Mouse (Mus musculus) limb, embryonic 11.5 days (tissue): ENCODE results near the gene Adamts13. TPM values are rescaled to one million over a fixed set of nuclear protein-coding genes. Genes with fewer than 3 reads are reported as not detected.

ENCODE experiments used
- ATAC-seq: fragments of 200-750 bp; cut with Nextera tagmentation; 2 replicates; pipeline ENCODE4 v1.8.0; 2017; ENCODE audit warnings: low read depth; ENCODE audit not compliant: insufficient number of reproducible peaks, low FRiP score, low TSS enrichment
- DNase-seq: peaks from one replicate; pipeline ENCODE4 v3.0.0-alpha.2; 2015; ENCODE audit warnings: low spot score
- H3K27ac ChIP-seq: fragments of 300-500 bp; sonication (generic); replicated peaks from 2 replicates; pipeline ENCODE4 v1.5.1; 2014; ENCODE audit warnings: low read depth, mild to moderate bottlenecking, low read length
- H3K27me3 ChIP-seq: fragments of 300-500 bp; sonication (generic); 2 replicates; pipeline ENCODE4 v1.6.1; 2014; ENCODE audit warnings: mild to moderate bottlenecking, low read length, mixed read lengths; ENCODE audit not compliant: control insufficient read depth, insufficient read depth
- H3K36me3 ChIP-seq: fragments of 300-500 bp; sonication (generic); 2 replicates; pipeline ENCODE4 v1.6.1; 2014; ENCODE audit warnings: mild to moderate bottlenecking, low read length, moderate library complexity, mixed read lengths; ENCODE audit not compliant: control insufficient read depth, insufficient read depth
- H3K4me1 ChIP-seq: fragments of 300-500 bp; sonication (generic); 2 replicates; pipeline ENCODE4 v1.6.1; 2014; ENCODE audit warnings: low read length, mixed read lengths; ENCODE audit not compliant: control insufficient read depth, insufficient read depth
- H3K4me2 ChIP-seq: fragments of 300-500 bp; sonication (generic); 2 replicates; pipeline ENCODE4 v1.6.1; 2014; ENCODE audit warnings: low read depth, mild to moderate bottlenecking, moderate library complexity; ENCODE audit not compliant: severe bottlenecking
- H3K4me3 ChIP-seq: fragments of 300-500 bp; sonication (generic); 2 replicates; pipeline ENCODE4 v1.5.1; 2014; ENCODE audit warnings: low read depth, low read length
- H3K9ac ChIP-seq: fragments of 300-500 bp; sonication (generic); 2 replicates; pipeline ENCODE4 v1.6.1; 2014; ENCODE audit warnings: mild to moderate bottlenecking, low read length
- H3K9me3 ChIP-seq: fragments of 300-500 bp; sonication (generic); 2 replicates; pipeline ENCODE4 v1.6.1; 2016; ENCODE audit warnings: low read length; ENCODE audit not compliant: control insufficient read depth
- WGBS: fragments of 180-500 bp; shearing (Covaris S2); extraction: QIAGEN DNeasy Blood & Tissue Kit; methylation state at CpG from one replicate; pipeline ENCODE4 v1.1.7; 2014; 5-methylcytosine and 5-hydroxymethylcytosine counted together
- polyA plus RNA-seq: library from polyadenylated mRNA; unstranded; fragments of >200 nt; fragmentation: Nextera tagmentation; extraction: Ambion mirVana; gene quantifications from 2 replicates; pipeline ENCODE4 v1.2.1, GENCODE M21; 2014

Gene Adamts13
- polyA plus RNA-seq, 1 experiment from 2014 or later: 0.05 TPM

GRCm38 (mm10) chr2:26993936-26994335 lies 20.7 kb downstream of the Adamts13 start:
- Histone ChIP-seq H3K4me1 (no peaks in the 10 kb centered on the region), H3K4me3 (no peak overlapping the region), H3K27ac (no peak overlapping the region), H3K4me2 (no peak overlapping the region), H3K9ac (no peak overlapping the region), H3K27me3 (no peaks in the 10 kb centered on the region), H3K9me3 (no peaks in the 10 kb centered on the region), H3K36me3 (no peaks in the 10 kb centered on the region)
- ATAC-seq: no peak
- no peak for DNase-seq
- 79% methylated on average over 3 of the region's 3 CpGs for WGBS

DNA sequence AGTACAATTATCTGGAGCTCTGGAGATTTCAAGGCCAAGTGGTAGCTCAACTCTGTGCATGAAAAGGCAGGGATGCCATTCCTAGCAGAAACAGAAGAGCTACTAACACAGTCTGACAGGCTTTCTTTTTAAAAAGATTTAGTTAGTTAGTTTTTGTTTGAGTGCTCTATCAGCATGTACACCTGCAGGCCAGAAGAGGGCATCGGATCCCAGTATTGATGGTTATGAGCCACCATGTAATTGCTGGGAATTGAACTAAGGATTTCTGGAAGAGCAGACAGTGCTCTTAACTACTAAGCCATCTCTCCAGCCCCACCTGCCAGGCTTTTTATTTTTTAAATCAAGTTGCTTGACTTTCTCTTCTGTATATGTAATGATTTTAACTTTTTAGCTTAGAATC lies 24.3 kb downstream of the Adamts13 start:
- 86% methylated on average over 1 of the region's 1 CpGs for WGBS

GRCm38 (mm10) chr2:26997993-26998392 lies 24.8 kb downstream of the Adamts13 start:
- H3K27ac ChIP-seq: no peak overlapping the region
- H3K4me2 ChIP-seq: no peak overlapping the region
- ATAC-seq: no peak
- no peak overlapping the region for H3K9ac ChIP-seq
- H3K9me3 ChIP-seq: no peaks in the 10 kb centered on the region
- no peaks in the 10 kb centered on the region for H3K36me3 ChIP-seq
- no peak overlapping the region for H3K4me3 ChIP-seq
- 93% methylated on average over 6 of the region's 7 CpGs for WGBS
- no peak for DNase-seq
- no peaks in the 10 kb centered on the region for H3K4me1 ChIP-seq
- H3K27me3 ChIP-seq: no peaks in the 10 kb centered on the region

More for the DNA sequence above, 24.3 kb downstream of the Adamts13 start:
- Histone ChIP-seq H3K4me2 (no peak overlapping the region), H3K36me3 (no peaks in the 10 kb centered on the region), H3K4me3 (no peak overlapping the region), H3K9me3 (no peaks in the 10 kb centered on the region), H3K9ac (no peak overlapping the region), H3K27ac (no peak overlapping the region), H3K4me1 (no peaks in the 10 kb centered on the region), H3K27me3 (no peaks in the 10 kb centered on the region)
- ATAC-seq (no peak), DNase-seq (no peak)

DNA sequence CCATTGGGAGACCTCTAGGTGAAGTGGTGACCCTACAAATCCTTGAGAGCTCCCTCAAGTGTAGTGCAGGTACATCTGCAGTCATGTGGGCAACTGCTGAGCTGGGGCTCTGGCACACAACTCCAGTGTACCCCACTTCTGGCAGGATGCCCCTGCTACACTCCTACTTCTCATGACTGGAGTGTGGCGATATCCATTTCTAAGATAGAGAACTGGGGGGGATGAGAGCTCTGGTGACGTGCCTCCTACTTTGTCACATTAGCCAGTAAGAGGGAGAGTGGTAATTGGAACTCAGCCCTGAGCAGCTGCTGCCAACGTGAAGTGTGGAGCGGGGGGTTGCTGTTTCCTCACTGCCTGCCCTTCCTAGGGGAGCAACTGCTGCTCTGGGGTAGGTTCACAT lies 33.0 kb downstream of the Adamts13 start:
- H3K9ac ChIP-seq: no peak overlapping the region
- no peak overlapping the region for H3K4me3 ChIP-seq
- DNase-seq (no peak), ATAC-seq (no peak)
- H3K36me3 ChIP-seq: no peaks in the 10 kb centered on the region
- H3K27ac ChIP-seq: no peak overlapping the region
- H3K4me1 ChIP-seq: peaks cover 9% of the 10 kb centered on the region
- 66% methylated on average over 4 of the region's 4 CpGs for WGBS
- H3K27me3 ChIP-seq: no peaks in the 10 kb centered on the region
- no peaks in the 10 kb centered on the region for H3K9me3 ChIP-seq
- no peak overlapping the region for H3K4me2 ChIP-seq

GRCm38 (mm10) chr2:27007701-27008100 lies 34.5 kb downstream of the Adamts13 start:
- WGBS: 67% methylated on average over 7 of the region's 7 CpGs
- Histone ChIP-seq H3K4me3 (no peak overlapping the region), H3K9me3 (no peaks in the 10 kb centered on the region), H3K4me2 (no peak overlapping the region), H3K27ac (no peak overlapping the region), H3K9ac (no peak overlapping the region), H3K4me1 (peaks cover 9% of the 10 kb centered on the region), H3K27me3 (no peaks in the 10 kb centered on the region), H3K36me3 (no peaks in the 10 kb centered on the region)
- no peak for ATAC-seq
- no peak for DNase-seq

DNA sequence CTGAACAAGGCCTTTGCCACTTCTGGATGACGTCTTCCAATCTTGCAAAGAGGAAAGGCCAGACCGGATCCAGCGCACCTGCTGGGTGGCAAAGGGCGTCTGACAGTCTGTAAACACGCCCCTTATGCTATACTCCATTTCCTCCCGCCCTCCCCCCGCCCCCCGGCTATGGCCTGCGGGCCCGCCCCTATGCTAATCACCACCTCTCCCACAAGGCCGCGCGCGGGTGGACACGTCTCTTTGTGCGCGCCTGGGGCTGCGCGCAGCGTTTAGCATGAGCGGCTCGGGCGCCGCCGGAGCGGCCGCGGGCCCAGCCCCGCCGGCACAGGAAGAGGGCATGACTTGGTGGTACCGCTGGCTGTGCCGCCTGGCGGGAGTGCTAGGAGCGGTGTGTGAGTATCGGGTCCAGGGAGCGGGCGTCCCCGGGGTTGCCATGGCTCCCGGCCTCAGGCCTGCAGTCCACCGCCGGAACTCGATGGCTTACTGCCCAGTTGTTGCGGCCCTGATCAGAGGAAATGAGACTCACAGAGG lies 36.6 kb downstream of the Adamts13 start, which contains the start of gene Cacfd1:
Gene Cacfd1, plus strand, starts transcription at position 213 of the 531 bp plus-strand sequence.
- H3K36me3 ChIP-seq: peaks cover 11% of the 10 kb centered on the region

GRCm38 (mm10) chr2:27017802-27018201 lies 44.6 kb downstream of the Adamts13 start:
- WGBS: 59% methylated on average over 5 of the region's 5 CpGs
- Histone ChIP-seq H3K36me3 (peaks cover 13% of the 10 kb centered on the region), H3K27ac (no peak overlapping the region), H3K4me3 (no peak overlapping the region), H3K9me3 (no peaks in the 10 kb centered on the region), H3K4me2 (no peak overlapping the region), H3K27me3 (no peaks in the 10 kb centered on the region), H3K4me1 (no peaks in the 10 kb centered on the region), H3K9ac (no peak overlapping the region)
- peak; percentile 80 for DNase-seq
- peak; percentile 65; the same call in 1 of the 2 replicates for ATAC-seq

More for the DNA sequence above, 36.6 kb downstream of the Adamts13 start, which contains the start of gene Cacfd1:
- Histone ChIP-seq H3K9me3 (no peaks in the 10 kb centered on the region), H3K4me1 (peaks cover 9% of the 10 kb centered on the region), H3K9ac (peak within 1 kb of the TSS; percentile 95), H3K4me2 (peak within 1 kb of the TSS; percentile 90), H3K27ac (peak within 1 kb of the TSS; percentile 70), H3K4me3 (peak within 1 kb of the TSS; percentile 88), H3K27me3 (no peaks in the 10 kb centered on the region)
- peak; percentile 92 for DNase-seq
- peak; percentile 93 for ATAC-seq
- under 1% methylated on average over 43 of the region's 43 CpGs for WGBS

DNA sequence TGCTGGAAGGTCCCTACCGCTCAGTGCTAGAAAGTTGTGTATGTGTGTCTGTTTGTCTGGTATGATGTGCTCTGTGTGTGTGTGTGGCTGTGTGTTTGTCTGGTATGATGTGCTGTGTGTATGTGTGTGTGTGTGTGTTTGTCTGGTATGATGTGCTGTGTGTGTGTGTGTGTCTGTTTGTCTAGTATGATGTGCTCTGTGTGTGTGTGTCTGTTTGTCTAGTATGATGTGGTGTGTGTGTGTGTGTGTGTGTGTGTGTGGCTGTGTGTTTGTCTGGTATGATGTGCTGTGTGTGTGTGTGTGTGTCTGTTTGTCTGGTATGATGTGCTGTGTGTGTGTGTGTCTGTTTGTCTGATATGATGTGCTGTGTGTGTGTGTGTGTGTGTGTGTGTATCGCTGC lies 46.3 kb downstream of the Adamts13 start:
- Histone ChIP-seq H3K4me3 (no peak overlapping the region), H3K9me3 (no peaks in the 10 kb centered on the region), H3K9ac (no peak overlapping the region), H3K27me3 (no peaks in the 10 kb centered on the region), H3K27ac (no peak overlapping the region), H3K4me2 (no peak overlapping the region), H3K4me1 (0 out of 2 replicates have a peak, but pooled peaks cover 2% of the 10 kb centered on the region), H3K36me3 (peaks cover 2% of the 10 kb centered on the region)
- 91% methylated on average over 2 of the region's 2 CpGs for WGBS
- no peak for ATAC-seq
- DNase-seq: no peak

- 85% methylated on average over 1 of the region's 1 CpGs for WGBS
- 0 out of 2 replicates have a peak, but pooled peaks cover 2% of the 10 kb centered on the region for H3K4me1 ChIP-seq
- no peak overlapping the region for H3K27ac ChIP-seq
Observed at GRCm38 (mm10) chr2:27021103-27021502, 47.9 kb downstream of the Adamts13 start.

More at GRCm38 (mm10) chr2:27021103-27021502, 47.9 kb downstream of the Adamts13 start:
- Histone ChIP-seq H3K4me3 (no peak overlapping the region), H3K36me3 (no peaks in the 10 kb centered on the region), H3K4me2 (no peak overlapping the region), H3K9ac (no peak overlapping the region), H3K27me3 (no peaks in the 10 kb centered on the region), H3K9me3 (no peaks in the 10 kb centered on the region)
- ATAC-seq (no peak), DNase-seq (no peak)
